Mouse (Mus musculus): ENCODE data around the gene Plekhg1. TPM values are rescaled to one million over a fixed set of nuclear protein-coding genes. Genes with fewer than 3 reads are reported as not detected.

The Plekhg1 gene
- polyA plus RNA-seq, 1 experiment from 2014 or later: 0.05 TPM

DNA sequence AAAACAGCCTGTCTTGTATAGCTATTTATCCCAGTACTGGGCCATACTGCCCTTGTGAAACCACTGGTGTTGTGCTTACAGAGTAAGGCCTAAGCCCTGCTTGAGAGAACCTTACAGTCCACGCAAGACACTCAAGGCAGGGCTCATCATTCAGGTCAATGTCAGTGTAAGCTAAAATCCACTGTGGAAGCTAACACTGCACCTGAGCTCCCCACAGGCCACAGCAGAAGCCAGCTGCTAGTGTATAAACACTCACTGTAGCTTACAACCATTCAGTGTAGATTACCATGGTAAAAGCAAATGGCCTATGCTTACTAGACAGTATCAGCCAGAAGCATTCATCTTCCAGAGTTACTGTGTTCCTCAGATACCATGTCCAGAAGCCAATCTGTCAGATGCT is 90.5 kb downstream of the Plekhg1 start:
- POLR2A ChIA-PET: interaction anchor here (0.6 kb wide), 2 partner anchors 70 to 730 kb away, joined by 3 to 4 read pairs; no protein-coding TSS in a partner anchor
- ATAC-seq (no peak), DNase-seq (ENCODE audit: low read depth, low spot score) (no peak)
- CTCF ChIA-PET: interaction anchor here (0.9 kb wide), 1 partner anchor 42 kb away, joined by 3 read pairs; no protein-coding TSS in a partner anchor
- no peak for TF ChIP-seq CTCF (IDR thresholded peaks at IDR 0.05)
- H3K27me3 ChIP-seq: peaks cover 6% of the 10 kb centered on the region
- in situ Hi-C loops (cut with MboI; ENCODE audit: low pct_unique_long_range_greater_than_20kb): no loop called here

DNA sequence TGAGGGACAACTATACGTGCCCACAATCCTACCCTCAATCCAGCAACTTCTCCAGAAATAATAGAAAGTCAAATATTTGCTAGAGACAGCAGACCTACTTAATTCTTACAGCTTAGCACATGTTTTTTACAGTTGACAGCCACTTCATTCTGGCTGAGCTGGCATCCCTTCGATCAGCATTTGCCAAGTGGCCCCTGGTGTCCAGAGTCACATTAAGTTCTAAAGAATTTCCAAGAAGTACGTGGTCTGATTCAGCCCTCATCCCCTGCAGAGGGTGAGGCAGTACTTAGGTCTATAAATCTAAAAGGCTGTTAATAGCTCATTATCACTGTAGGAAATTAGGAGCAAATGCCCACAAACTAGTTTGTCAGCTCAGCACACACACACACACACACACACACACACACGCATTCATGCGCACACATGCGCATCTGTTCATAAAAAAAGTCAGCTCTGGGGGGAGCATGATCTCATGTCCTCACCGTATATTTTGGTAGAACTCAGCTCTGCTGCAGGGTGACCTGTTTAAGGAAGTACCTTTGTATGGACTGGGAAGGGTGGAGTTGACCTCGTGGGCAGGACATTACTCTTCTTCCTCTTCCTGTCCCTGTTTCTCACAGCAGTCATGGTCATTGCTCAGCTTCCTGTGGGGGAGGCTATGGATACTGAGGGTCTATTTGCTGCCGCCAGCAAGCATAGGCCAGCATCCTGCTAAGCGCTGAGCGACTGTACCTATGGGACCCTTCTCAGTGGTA is 91.6 kb downstream of the Plekhg1 start:
- ChIA-PET CTCF (no interaction called here), POLR2A (no interaction called here)
- ATAC-seq (no peak), DNase-seq (ENCODE audit: low read depth, low spot score) (no peak)
- peaks cover 6% of the 10 kb centered on the region for H3K27me3 ChIP-seq
- TF ChIP-seq CTCF (IDR thresholded peaks at IDR 0.05): no peak
- in situ Hi-C loops (cut with MboI; ENCODE audit: low pct_unique_long_range_greater_than_20kb): no loop called here

DNA sequence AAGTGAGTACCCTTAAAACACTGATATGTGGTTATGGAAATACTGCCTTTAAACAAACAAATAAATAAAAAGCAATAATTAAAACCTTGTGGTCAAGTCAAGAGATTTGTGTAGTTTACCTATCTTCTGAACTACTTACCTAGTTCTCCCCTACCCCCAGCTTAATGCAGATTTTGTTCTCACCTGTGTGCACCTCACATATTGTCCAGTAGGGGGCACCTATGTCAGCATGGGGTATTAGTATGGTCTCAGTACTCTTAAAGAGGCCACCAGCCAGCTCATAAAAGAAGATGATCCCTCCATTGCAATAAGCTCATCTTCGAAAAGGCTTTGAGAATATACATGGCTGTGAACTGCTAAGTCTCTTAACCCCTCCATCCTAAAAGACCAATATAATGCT is 93.9 kb downstream of the Plekhg1 start:
- peak; percentile 18 for TF ChIP-seq CTCF (IDR thresholded peaks at IDR 0.05)
- in situ Hi-C loops (cut with MboI; ENCODE audit: low pct_unique_long_range_greater_than_20kb): no loop called here
- ChIA-PET POLR2A (no interaction called here), CTCF (interaction anchor here (1.5 kb wide), 1 partner anchor 68 kb away, joined by 5 read pairs; no protein-coding TSS in a partner anchor)
- H3K27me3 ChIP-seq: no peaks in the 10 kb centered on the region
- ATAC-seq (no peak), DNase-seq (ENCODE audit: low read depth, low spot score) (no peak)

DNA sequence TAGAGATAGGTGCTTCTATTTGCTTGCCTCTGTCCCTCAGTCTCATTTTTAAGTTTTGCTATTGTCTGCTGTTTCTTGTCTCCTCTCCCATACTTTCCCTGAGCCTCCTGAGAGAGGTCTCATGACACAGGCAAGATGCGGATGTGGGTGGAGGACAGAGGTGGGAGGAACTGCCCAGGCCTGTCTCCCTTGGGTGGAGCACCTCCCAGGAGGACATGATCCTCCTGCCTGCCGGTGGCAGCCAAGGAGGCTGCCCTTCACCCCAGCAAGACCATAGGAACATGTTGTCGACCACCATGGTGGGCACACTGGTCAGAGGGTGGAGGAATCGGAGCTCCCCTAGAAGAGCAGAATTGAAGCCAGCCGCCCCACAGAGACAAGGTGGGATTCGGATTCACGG is 94.5 kb downstream of the Plekhg1 start:
- no peaks in the 10 kb centered on the region for H3K27me3 ChIP-seq
- DNase-seq (ENCODE audit: low read depth, low spot score) (no peak), ATAC-seq (no peak)
- POLR2A ChIA-PET: no interaction called here
- in situ Hi-C loops (cut with MboI; ENCODE audit: low pct_unique_long_range_greater_than_20kb): no loop called here
- CTCF ChIA-PET: interaction anchor here (1.2 to 1.5 kb wide), 2 partner anchors 9 to 69 kb away, joined by 4 to 5 read pairs; no protein-coding TSS in a partner anchor
- TF ChIP-seq CTCF (IDR thresholded peaks at IDR 0.05): no peak

DNA sequence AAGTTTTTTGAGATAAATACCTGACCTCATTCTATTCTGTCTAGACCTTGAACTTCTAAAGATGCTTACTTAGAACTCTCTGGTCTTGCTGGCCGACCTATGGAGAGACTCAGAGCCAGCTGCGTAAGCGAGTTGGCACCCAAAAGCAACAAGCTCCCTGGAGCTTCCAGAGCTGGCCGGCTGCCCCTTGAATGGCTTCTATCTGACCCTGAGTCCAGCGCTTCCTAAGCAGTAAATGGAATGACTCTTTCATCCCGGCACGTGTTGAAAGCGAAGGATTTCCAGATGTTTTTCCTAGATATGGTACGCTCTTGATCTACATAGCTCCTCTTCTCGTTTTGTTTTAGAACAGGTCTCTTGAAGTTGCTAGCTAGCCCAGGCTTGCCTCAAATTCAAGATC is 95.5 kb downstream of the Plekhg1 start:
- DNase-seq (ENCODE audit: low read depth, low spot score): no peak

DNA sequence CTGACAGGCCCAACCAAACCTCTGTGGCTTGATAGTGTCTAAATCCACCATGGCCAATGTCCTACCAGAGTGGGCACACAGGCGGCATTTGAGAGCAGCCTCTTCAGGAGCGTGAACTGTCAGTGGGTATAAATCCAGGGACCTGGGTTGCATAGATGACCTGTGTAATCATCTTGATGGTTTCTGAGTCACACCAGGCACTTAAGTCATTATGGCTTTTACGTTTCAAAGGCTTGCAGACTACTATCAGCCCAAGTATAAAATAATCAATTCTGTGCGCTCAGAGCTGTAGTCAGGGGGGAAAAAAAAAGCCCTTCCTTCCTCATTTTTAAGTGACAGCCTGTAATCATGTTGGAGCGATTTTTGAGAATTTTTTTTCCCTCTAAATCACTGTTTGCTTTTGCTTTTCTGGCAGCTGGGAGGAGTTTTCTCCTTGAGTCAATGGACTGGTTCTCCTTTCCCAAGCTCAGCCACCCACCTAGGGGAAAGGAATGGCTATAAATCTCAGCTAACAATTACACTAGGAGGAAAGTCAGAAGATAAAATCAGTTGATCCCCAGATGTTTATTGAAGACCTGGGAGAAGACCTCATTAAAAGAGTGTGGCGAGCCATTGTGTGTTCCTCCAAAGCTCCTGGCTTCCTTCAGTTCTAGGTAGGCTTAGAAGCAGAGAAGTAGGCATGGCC is 99.7 kb downstream of the Plekhg1 start:
- POLR2A ChIA-PET: no interaction called here
- CTCF ChIA-PET: no interaction called here
- no peak for ATAC-seq
- DNase-seq (ENCODE audit: low read depth, low spot score): no peak
- no peak for TF ChIP-seq CTCF (IDR thresholded peaks at IDR 0.05)
- H3K27me3 ChIP-seq: peaks cover 3% of the 10 kb centered on the region
- in situ Hi-C loops (cut with MboI; ENCODE audit: low pct_unique_long_range_greater_than_20kb): no loop called here

More for the DNA sequence above, 95.5 kb downstream of the Plekhg1 start:
- ChIA-PET CTCF (interaction anchor here (1.2 kb wide), 1 partner anchor 8 kb away, joined by 4 read pairs; no protein-coding TSS in a partner anchor), POLR2A (interaction anchor here (0.6 kb wide), 1 partner anchor 24 kb away, joined by 3 read pairs; no protein-coding TSS in a partner anchor)
- H3K27me3 ChIP-seq: no peaks in the 10 kb centered on the region
- TF ChIP-seq CTCF (IDR thresholded peaks at IDR 0.05): no peak
- in situ Hi-C loops (cut with MboI; ENCODE audit: low pct_unique_long_range_greater_than_20kb): no loop called here
- ATAC-seq: no peak

DNA sequence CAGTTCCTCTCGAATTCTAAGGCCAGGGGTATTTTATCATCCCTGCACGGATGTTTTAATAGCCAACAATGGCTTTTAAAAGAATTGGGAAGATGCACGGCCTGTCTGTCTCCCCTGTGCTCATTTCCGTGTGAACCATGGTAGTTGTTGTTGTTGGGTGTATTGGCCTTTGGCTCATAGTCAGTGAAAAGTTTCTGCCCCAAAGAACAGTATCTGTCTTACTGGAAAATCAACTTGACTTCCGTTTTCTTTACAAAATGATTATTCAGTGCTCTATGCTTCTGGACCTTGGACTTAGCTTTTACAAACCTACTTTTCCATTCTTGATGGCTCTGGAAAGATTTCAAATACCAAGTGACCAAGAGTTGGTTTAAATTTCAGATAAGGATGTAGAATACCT is 104.3 kb downstream of the Plekhg1 start:
- POLR2A ChIA-PET: no interaction called here
- TF ChIP-seq CTCF (IDR thresholded peaks at IDR 0.05): no peak
- in situ Hi-C loops (cut with MboI; ENCODE audit: low pct_unique_long_range_greater_than_20kb): no loop called here
- CTCF ChIA-PET: interaction anchor here (1.4 kb wide), 1 partner anchor 9 kb away, joined by 4 read pairs; no protein-coding TSS in a partner anchor
- ATAC-seq (no peak), DNase-seq (ENCODE audit: low read depth, low spot score) (no peak)
- H3K27me3 ChIP-seq: peaks cover 12% of the 10 kb centered on the region

DNA sequence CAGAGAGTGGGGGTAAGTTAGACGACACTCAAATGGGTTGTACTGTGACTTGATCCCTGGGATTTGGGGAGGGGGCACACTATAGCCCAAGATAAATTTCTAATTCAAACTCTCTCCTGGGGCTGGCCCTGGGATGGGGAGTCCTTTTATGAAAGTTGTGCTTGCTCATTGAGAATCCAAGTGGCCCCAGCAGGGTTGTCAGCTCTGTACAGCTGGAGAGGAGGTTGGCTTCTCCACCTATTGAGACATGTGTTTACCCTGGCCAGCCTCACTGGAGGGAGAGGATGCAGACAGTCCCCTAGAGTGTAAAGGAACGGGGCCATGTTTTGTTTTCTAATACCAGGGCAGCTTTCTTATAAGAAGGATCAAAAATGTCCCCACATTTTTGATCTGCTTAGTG is 106.9 kb downstream of the Plekhg1 start:
- TF ChIP-seq CTCF (IDR thresholded peaks at IDR 0.05): no peak
- peaks cover 16% of the 10 kb centered on the region for H3K27me3 ChIP-seq
- in situ Hi-C loops (cut with MboI; ENCODE audit: low pct_unique_long_range_greater_than_20kb): no loop called here
- POLR2A ChIA-PET: no interaction called here
- DNase-seq (ENCODE audit: low read depth, low spot score) (no peak), ATAC-seq (no peak)
- CTCF ChIA-PET: no interaction called here

DNA sequence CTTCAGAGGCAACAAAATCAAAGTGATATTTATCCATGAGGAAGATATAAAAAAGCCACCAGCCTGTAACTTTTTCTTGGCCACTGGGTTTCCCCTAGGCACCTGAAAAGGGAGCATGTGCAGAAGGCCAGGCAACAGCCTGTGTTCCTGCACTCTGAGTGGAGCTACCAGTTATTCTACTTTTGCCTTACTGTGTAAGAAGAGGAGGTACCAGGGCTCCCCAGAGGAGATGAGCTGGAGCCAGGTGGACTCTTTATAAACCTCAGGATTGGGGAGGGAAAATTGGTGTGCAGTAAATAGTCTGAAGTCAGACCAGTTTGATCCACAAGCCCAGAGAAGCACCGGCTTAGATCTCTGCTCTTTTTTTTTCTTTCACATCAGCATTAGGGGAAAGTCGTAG is 111.3 kb downstream of the Plekhg1 start:
- ChIA-PET POLR2A (no interaction called here), CTCF (interaction anchor here (0.8 kb wide), 1 partner anchor 43 kb away, joined by 3 read pairs; no protein-coding TSS in a partner anchor)
- H3K27me3 ChIP-seq: peaks cover 4% of the 10 kb centered on the region
- in situ Hi-C loops (cut with MboI; ENCODE audit: low pct_unique_long_range_greater_than_20kb): no loop called here
- no peak for TF ChIP-seq CTCF (IDR thresholded peaks at IDR 0.05)
- ATAC-seq (no peak), DNase-seq (ENCODE audit: low read depth, low spot score) (no peak)

DNA sequence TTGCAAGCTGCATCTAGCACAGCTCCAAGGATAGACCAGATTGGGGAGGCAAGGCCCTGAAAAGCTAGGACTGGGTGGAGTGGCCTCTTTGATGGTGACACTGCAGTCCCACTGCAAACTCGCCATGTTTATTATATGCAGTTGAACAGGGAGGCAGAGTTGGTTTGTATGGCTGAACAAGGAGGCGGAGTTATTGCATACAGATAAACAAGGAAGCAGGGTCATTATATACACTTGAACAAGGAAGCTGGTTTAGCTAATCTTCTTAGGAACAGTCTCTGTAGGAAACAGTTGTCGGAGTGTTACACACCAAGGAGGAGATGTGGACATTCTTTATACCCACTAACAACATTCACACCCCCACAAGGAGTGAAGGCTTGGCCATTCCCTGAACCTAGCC is 112.6 kb downstream of the Plekhg1 start:
- ChIA-PET POLR2A (no interaction called here), CTCF (no interaction called here)
- TF ChIP-seq CTCF (IDR thresholded peaks at IDR 0.05): no peak
- ATAC-seq: no peak
- peaks cover 5% of the 10 kb centered on the region for H3K27me3 ChIP-seq
- in situ Hi-C loops (cut with MboI; ENCODE audit: low pct_unique_long_range_greater_than_20kb): no loop called here
- no peak for DNase-seq (ENCODE audit: low read depth, low spot score)

DNA sequence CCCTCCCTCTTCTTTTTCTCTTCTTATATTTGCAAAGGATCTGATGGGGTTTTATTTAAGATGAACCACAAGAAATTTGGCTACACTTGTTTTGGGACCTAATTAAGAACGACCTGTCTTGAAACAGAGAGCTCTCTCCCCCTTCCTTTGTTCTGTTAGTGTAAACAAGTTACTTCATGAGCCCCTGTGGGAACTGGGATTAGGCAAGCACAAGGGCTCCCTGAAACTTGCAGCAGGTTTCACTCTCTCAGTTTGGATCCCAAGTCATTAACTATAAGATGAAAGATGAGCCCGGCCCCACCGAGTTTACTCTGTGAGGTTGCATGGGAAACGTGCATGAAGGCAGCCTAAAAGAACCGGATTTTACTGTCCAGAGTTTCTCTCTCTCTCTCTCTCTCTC is 117.7 kb downstream of the Plekhg1 start:
- peaks cover 9% of the 10 kb centered on the region for H3K27me3 ChIP-seq
- in situ Hi-C loops (cut with MboI; ENCODE audit: low pct_unique_long_range_greater_than_20kb): no loop called here
- ATAC-seq: no peak
- DNase-seq (ENCODE audit: low read depth, low spot score): no peak
- no peak for TF ChIP-seq CTCF (IDR thresholded peaks at IDR 0.05)
- ChIA-PET POLR2A (no interaction called here), CTCF (no interaction called here)
